Mouse (Mus musculus): Measurements from ENCODE around the gene Smim1. TPM values are rescaled to one million over a fixed set of nuclear protein-coding genes. Genes with fewer than 3 reads are reported as not detected.

Gene Smim1
- polyA plus RNA-seq, 1 experiment from 2014 or later, result 132 TPM

DNA sequence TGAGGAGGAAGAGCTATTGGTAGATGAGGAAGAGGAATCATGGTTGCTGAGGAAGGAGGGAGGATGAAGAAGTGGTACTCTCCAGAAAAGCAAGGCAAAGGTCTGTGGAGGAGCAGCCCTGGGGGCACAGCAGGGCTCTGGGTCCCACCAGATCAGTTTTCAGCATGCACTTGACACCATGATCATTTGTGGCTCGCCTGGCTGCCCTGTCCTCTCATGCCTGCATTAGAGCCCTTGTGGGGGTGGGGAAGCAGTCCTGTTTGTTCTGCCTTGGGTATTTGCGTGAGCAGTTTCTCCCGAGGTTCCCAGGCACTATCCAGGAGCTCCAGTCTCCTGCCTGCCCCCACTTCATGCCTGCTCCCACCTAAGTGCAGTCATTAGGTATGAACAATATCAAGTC is 11.1 kb upstream of the Smim1 start:
- Histone ChIP-seq H3K27ac (no peak overlapping the region), H3K4me1 (peaks cover 5% of the 10 kb centered on the region; the same call in 1 of the 2 replicates), H3K27me3 (ENCODE audit: insufficient read depth, poor library complexity, severe bottlenecking) (peaks cover 39% of the 10 kb centered on the region), H3K9me3 (no peaks in the 10 kb centered on the region), H3K4me3 (no peak overlapping the region), H3K36me3 (no peaks in the 10 kb centered on the region)
- DNase-seq (ENCODE audit: low spot score), result no peak
- WGBS, result 51% methylated on average over 3 of the region's 3 CpGs

DNA sequence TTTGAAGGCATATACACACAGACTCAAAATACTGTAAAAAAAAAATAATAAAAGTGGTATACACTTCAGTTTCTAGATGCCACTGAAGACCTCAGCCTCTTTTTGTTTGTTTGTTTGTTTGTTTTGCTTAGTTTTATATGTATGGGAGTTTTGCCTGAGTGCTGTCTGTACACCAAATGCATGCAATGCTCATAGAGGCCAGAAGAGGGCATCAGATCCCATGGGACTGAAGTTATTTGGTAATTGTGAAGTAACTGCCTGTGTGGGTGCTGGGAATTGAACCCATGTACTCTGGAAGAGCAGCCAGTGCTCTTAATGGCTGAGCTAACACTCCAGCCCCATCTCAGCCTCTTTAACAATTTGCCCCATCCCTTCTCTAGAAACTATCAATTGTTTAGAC is 2.6 kb upstream of the Smim1 start:
- Histone ChIP-seq H3K4me1 (peaks cover 35% of the 10 kb centered on the region), H3K36me3 (no peaks in the 10 kb centered on the region), H3K27ac (no peak overlapping the region), H3K27me3 (ENCODE audit: insufficient read depth, poor library complexity, severe bottlenecking) (peaks cover 32% of the 10 kb centered on the region), H3K9me3 (no peaks in the 10 kb centered on the region), H3K4me3 (no peak overlapping the region)
- DNase-seq (ENCODE audit: low spot score), result no peak

DNA sequence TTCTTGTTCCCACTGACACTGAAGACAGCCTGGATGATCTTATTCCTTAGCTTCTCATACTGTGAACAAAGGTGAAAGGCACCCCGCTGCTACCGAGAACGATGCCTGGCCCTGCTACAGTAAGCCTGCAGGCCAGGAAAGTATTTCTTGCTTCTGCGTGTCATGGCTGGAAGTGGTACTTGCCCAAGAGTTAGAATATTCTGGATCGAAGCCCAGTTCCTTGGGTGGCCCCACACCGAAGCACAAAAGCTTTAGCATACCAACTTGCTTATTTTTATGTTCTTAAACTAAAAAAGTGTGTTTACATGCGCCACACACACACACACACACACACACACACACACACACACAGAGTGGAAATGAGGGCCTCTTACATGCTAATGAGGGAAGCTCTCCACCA is 2.0 kb upstream of the Smim1 start:
- Histone ChIP-seq H3K4me3 (no peak overlapping the region), H3K36me3 (no peaks in the 10 kb centered on the region), H3K27ac (no peak overlapping the region), H3K27me3 (ENCODE audit: insufficient read depth, poor library complexity, severe bottlenecking) (peaks cover 32% of the 10 kb centered on the region), H3K4me1 (peaks cover 39% of the 10 kb centered on the region), H3K9me3 (no peaks in the 10 kb centered on the region)
- no peak for DNase-seq (ENCODE audit: low spot score)
- WGBS, result 79% methylated on average over 7 of the region's 7 CpGs

DNA sequence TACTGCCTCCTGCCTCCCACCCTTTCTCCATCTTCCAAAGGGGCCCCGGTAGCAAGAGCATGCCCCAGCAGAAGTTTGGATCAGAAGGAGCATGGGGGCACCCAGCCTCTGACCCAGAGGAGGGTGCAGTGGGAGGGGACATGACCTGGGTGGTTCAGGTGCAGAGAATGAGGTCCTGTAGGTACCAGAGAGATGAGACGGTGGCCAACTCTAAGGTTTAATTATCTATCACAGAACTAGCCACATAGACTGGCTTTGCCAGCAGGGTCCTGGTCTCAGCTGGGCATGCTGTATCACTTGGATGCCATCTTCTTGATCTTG is 371 bp upstream of the Smim1 start:
- no peak for DNase-seq (ENCODE audit: low spot score)
- H3K4me3 ChIP-seq, result peak overlapping the region; percentile 68
- 28% methylated on average over 2 of the region's 2 CpGs for WGBS
- H3K4me1 ChIP-seq, result peaks cover 47% of the 10 kb centered on the region
- H3K27me3 ChIP-seq (ENCODE audit: insufficient read depth, poor library complexity, severe bottlenecking), result peaks cover 32% of the 10 kb centered on the region
- peaks cover 16% of the 10 kb centered on the region for H3K36me3 ChIP-seq
- no peaks in the 10 kb centered on the region for H3K9me3 ChIP-seq
- H3K27ac ChIP-seq, result peak overlapping the region; percentile 85; the same call in 1 of the 2 replicates

DNA sequence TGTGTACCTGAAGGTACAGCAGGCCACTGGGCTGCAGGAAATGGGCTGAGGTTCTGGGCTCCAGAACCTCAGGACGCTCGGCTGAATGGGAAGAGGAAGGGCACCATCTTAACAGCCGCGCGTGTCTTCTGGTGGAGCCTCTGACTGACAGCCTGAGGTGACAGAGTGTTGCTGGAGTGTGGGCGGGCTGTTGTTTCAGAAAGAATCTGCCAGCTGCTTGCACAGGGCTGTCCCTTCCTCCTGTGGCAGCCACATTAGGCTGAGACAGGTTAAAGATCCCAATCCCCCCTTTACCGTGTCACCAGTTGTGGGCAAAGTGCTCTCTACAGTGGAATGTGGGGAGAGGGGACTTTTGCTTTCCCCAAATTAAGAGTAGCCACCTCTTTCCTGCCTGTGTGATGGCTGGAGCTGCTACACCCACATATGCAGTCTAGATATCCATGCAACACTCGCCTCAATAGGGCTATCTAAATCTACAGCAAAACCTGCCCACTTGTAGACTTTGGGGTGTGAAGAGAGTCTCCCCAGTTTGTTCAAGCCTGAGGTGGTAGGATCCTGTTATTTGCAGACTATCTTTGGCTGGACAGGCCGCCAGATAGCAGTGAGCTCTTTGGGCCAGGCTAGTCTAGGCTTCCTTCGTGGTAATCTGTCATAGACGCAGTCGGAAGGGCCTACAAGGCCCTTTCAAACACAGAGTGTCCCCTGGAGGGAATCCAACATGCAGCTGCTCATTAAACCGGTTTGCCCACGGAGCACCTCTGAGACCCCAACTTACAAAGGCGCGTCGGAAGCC is 1.1 kb downstream of the Smim1 start:
- peak; percentile 86 for DNase-seq (ENCODE audit: low spot score)
- H3K27ac ChIP-seq, result peak overlapping the region; percentile 85
- peaks cover 21% of the 10 kb centered on the region for H3K27me3 ChIP-seq (ENCODE audit: insufficient read depth, poor library complexity, severe bottlenecking)

DNA sequence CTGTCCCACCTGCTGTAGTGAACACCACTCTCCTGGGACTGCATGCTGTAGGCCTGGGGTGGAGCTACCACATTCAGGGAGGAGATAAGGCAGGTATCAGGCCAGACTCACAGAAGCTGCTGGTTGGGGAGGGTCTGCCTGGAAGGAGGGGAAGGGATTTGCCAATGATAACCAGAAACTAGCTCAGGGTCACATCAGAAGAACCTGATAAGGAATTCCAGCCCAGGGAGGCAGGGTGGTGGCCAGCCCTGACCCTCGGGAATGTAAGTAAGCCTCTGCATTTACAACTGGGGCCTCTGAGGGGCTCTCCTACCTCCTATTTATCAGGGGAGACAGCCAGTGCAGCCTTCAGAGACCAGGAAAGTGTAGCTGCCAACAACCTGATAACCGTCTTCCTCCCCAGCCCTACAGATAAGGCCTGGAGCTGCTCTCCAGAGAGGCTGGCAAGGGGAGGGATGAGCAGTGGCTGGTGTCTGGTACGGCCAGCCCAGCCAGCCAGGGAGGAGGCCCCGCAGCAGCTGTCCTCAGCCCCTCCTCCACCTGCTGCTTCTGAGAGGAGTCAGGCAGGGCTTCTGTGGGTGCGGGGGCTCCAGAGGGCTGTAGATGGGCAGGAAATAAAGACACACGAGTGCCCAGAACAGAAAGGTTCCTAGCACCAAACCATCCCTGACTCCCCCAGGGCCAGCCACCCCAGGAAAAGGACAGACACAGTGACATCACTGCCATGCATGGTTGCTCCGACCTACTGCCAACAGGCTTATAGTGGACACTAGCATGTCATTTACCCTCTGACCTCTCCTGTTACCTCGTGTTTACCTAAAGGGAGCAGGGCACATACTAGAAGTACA is 2.1 kb downstream of the Smim1 start:
- Histone ChIP-seq H3K27ac (peak overlapping the region; percentile 85), H3K4me3 (peak overlapping the region; percentile 68), H3K27me3 (ENCODE audit: insufficient read depth, poor library complexity, severe bottlenecking) (peaks cover 21% of the 10 kb centered on the region)

More for the DNA sequence above, 1.1 kb downstream of the Smim1 start:
- Histone ChIP-seq H3K9me3 (no peaks in the 10 kb centered on the region), H3K4me1 (peaks cover 47% of the 10 kb centered on the region), H3K36me3 (peaks cover 31% of the 10 kb centered on the region), H3K4me3 (peak overlapping the region; percentile 68)
- WGBS, result 15% methylated on average over 17 of the region's 17 CpGs

DNA sequence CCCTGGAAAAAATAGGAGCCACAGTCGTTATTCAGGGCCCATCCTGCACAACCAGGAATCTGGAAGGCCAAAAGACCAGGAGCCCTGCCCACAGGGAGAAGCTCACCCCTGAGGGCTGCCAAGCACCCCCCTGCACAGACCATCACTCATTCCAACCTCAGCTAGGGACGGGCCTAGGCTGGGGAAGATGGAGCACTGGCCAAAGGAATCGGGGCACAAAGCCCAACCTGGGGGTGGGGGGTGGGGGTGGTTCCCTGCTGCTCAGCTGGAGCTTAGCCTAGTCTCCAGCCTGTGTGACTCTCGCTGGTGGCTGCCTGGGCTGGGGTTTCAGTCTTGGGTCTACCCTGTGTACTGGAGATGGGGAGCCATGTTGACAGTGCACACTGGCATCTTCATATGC is 3.2 kb downstream of the Smim1 start:
- peak overlapping the region; percentile 85 for H3K27ac ChIP-seq
- peaks cover 52% of the 10 kb centered on the region for H3K36me3 ChIP-seq
- H3K27me3 ChIP-seq (ENCODE audit: insufficient read depth, poor library complexity, severe bottlenecking), result peaks cover 16% of the 10 kb centered on the region
- no peaks in the 10 kb centered on the region for H3K9me3 ChIP-seq
- peaks cover 47% of the 10 kb centered on the region for H3K4me1 ChIP-seq
- 48% methylated on average over 4 of the region's 4 CpGs for WGBS
- no peak for DNase-seq (ENCODE audit: low spot score)
- peak overlapping the region; percentile 68; the same call in 1 of the 2 replicates for H3K4me3 ChIP-seq

More for the DNA sequence above, 2.1 kb downstream of the Smim1 start:
- WGBS, result 11% methylated on average over 8 of the region's 8 CpGs
- no peaks in the 10 kb centered on the region for H3K9me3 ChIP-seq
- peak; percentile 95 for DNase-seq (ENCODE audit: low spot score)
- peaks cover 41% of the 10 kb centered on the region for H3K36me3 ChIP-seq
- peaks cover 47% of the 10 kb centered on the region for H3K4me1 ChIP-seq

DNA sequence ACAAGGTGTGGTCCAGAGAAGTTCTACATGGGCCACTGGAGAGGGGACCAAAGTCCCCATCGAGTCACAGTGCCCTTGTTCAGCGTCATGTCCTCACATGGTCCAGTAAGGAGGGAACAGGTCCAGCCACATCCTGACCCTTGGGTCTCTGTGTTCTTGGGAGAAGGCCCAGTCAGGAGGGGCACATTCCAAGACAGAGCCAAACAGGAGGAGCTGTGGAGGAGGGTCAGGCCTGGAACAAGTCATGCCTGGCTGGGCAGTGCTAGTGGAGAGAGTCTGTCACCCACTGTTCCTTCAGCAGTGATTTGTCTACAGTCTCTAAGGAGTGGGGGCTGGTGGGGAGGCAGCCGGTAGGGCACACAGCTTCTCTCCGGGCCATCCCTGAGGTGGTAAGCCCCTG is 3.6 kb downstream of the Smim1 start:
- 73% methylated on average over 4 of the region's 4 CpGs for WGBS

DNA sequence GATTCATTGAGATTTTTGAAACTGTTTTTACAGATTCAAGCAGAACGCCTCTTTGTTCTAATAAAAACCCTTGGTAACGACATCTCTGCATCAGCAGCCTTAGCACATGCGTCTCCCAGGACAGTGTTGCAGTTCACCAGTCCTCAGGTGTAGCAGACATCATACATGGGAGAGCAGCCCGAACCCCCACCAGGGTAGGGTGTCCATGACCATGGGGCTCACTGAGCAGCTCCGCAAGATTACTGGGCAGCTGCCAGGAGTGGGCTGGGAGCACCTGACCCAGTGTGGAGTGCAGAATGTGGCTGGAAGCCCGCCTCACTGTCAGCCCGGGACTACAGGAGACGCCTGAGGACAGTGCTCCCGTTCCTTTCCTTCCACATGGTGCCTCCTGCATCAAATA is 4.6 kb downstream of the Smim1 start:
- H3K36me3 ChIP-seq, result peaks cover 66% of the 10 kb centered on the region
- no peak for DNase-seq (ENCODE audit: low spot score)
- H3K4me1 ChIP-seq, result peaks cover 45% of the 10 kb centered on the region
- WGBS, result 82% methylated on average over 9 of the region's 9 CpGs
- no peak overlapping the region for H3K4me3 ChIP-seq
- H3K27me3 ChIP-seq (ENCODE audit: insufficient read depth, poor library complexity, severe bottlenecking), result 0 out of 2 replicates have a peak, but pooled peaks cover 2% of the 10 kb centered on the region
- H3K9me3 ChIP-seq, result no peaks in the 10 kb centered on the region
- no peak overlapping the region for H3K27ac ChIP-seq

More for the DNA sequence above, 3.6 kb downstream of the Smim1 start:
- H3K27ac ChIP-seq, result peak overlapping the region; percentile 85; the same call in 1 of the 2 replicates
- peaks cover 47% of the 10 kb centered on the region for H3K4me1 ChIP-seq
- H3K36me3 ChIP-seq, result peaks cover 56% of the 10 kb centered on the region
- no peaks in the 10 kb centered on the region for H3K9me3 ChIP-seq
- peaks cover 12% of the 10 kb centered on the region for H3K27me3 ChIP-seq (ENCODE audit: insufficient read depth, poor library complexity, severe bottlenecking)
- H3K4me3 ChIP-seq, result no peak overlapping the region
- DNase-seq (ENCODE audit: low spot score), result no peak

DNA sequence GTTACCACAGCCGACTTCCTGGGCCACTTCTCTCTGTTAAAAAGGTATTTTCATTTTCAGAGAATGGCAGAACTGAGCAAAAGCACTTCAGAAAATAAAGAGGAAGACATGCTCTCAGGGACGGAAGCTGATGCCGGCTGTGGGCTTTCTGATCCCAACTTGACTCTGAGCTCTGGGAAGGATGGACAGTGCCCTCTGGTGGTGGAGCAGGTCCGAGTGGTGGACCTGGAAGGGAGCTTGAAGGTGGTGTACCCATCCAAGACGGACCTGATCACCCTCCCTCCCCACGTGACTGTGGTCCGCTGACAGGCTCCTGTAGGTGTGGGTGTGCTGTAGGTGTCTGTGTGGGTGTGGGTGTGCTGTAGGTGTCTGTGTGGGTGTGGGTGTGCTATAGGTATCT is 6.5 kb downstream of the Smim1 start:
- 77% methylated on average over 7 of the region's 7 CpGs for WGBS
- Histone ChIP-seq H3K27ac (no peak overlapping the region), H3K4me1 (peaks cover 26% of the 10 kb centered on the region), H3K9me3 (no peaks in the 10 kb centered on the region), H3K4me3 (no peak overlapping the region), H3K27me3 (ENCODE audit: insufficient read depth, poor library complexity, severe bottlenecking) (no peaks in the 10 kb centered on the region), H3K36me3 (peaks cover 85% of the 10 kb centered on the region)
- no peak for DNase-seq (ENCODE audit: low spot score)

DNA sequence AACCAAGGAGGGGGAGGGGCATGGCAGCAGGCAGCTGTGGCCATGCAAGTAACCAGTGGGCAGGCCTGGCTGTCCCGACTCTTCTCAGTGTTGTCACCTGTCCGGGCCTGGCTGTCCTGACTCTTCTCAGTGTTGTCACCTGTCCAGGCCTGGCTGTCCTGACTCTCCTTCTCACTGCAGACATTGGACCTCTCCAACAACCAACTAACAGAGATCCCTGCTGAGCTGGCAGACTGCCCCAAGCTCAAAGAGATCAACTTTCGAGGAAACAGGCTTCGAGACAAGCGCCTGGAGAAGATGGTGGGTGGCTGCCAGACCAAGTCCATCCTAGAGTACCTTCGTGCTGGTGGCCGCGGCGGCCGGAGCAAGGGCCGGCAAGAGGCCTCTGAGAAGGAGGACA is 10.6 kb downstream of the Smim1 start:
- 88% methylated on average over 11 of the region's 11 CpGs for WGBS
- Histone ChIP-seq H3K27me3 (ENCODE audit: insufficient read depth, poor library complexity, severe bottlenecking) (no peaks in the 10 kb centered on the region), H3K27ac (no peak overlapping the region), H3K9me3 (no peaks in the 10 kb centered on the region), H3K36me3 (peaks cover 68% of the 10 kb centered on the region), H3K4me3 (no peak overlapping the region), H3K4me1 (peaks cover 18% of the 10 kb centered on the region)
- DNase-seq (ENCODE audit: low spot score), result no peak

DNA sequence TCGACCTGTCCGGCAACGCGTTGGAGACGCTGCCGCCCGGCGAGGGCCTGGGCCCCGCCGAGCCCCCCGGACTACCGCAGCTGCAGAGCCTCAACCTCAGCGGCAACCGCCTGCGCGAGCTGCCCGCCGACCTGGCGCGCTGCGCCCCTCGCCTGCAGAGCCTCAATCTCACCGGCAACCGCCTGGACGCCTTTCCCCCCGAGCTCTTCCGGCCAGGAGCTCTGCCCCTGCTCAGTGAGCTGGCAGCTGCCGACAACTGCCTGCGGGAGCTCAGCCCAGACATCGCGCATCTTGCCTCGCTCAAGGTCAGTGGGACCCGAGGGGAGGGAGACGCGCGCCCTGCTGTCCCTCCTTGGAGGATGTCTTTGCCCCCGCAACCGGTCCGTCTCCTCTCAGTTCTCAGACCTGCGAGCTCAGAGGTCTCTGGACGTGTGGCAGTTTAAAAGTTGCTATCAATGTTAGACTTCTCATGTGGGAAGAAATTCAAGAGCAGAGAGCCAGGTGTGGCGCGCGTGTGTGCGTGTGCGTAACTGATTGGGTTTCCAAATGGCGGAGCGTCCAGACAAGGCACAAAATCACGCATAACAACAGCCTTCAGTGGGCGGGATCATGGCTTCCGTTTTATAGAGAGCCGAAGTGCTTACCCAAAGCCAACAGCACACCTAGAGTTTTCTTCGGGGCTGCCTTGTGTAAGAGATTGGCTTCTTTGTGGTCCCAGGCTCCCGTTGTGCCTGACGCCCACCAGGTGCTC is 13.7 kb downstream of the Smim1 start:
- Histone ChIP-seq H3K27ac (peak overlapping the region; percentile 94), H3K9me3 (no peaks in the 10 kb centered on the region), H3K36me3 (peaks cover 36% of the 10 kb centered on the region), H3K4me3 (peak overlapping the region; percentile 100), H3K4me1 (peaks cover 18% of the 10 kb centered on the region), H3K27me3 (ENCODE audit: insufficient read depth, poor library complexity, severe bottlenecking) (no peaks in the 10 kb centered on the region)
- DNase-seq (ENCODE audit: low spot score), result no peak
- WGBS, result 2% methylated on average over 55 of the region's 55 CpGs

Measured in heart, embryonic 10.5 days (tissue).